Mouse (Mus musculus): ENCODE measurements at regions not wholly inside any gene's neighbourhood (a gene's known extent, or its start where the extent isn't known, plus 50 kb on each side); places are given as distances from the start of the nearest gene placed in this dataset.

DNA sequence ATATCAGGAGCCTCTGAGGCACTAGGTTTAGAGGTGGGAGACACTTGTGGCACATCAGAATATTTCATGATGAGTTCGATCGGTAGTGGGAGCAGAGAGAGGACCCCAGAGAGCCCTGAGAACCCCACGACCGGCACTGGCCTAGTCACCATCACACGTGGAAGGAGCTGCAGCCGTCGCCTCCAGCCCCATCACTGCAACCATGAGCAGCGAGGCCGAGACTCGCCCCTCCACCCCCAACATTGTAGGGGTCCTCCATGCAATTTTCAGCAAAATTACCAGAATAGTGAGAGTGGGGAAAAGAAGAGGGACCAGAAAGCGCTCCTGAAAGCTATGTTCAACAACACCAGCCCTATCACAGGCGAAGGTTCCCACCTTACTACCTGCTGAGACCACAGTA lies 297.0 kb downstream of the Edem1 start:
- no peaks in the 10 kb centered on the region for H3K4me1 ChIP-seq (replicated peaks; ENCODE audit: low read depth, low read length)
- H3K27me3 ChIP-seq (ENCODE audit: insufficient read depth, low read length) = no peaks in the 10 kb centered on the region

DNA sequence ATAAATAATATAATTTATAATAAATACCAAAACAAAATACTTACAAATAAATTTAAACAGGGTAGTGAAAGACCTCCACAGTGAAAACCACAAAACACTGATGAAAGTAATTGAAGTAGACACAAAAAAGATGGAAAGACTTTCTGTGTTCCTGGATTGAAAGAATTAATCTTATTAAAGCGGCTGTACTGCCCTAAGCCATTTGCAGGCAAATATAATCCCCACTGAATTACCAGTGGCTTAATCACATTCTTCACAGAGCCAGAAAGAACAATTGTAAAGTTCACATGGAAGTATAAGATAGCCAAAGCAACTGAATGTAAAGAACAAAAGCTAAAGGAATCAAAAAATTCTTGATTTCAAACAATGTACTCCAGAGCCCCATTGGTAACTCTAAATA lies 298.8 kb downstream of the Edem1 start:
- H3K4me1 ChIP-seq (replicated peaks; ENCODE audit: low read depth, low read length) = no peaks in the 10 kb centered on the region
- no peak overlapping the region for H3K4me3 ChIP-seq (replicated peaks; ENCODE audit: low read length)
- H3K36me3 ChIP-seq (ENCODE audit: insufficient read depth, low read length) = no peaks in the 10 kb centered on the region
- TF ChIP-seq CTCF (conservative IDR thresholded peaks at IDR 0.05; ENCODE audit: low read length) (no peak), NANOG (IDR thresholded peaks at IDR 0.05; ENCODE audit: borderline replicate concordance, low read length) (no peak), POU5F1 (IDR thresholded peaks at IDR 0.05; ENCODE audit: borderline replicate concordance, low read length) (no peak)
- peaks cover 10% of the 10 kb centered on the region; the same call in 1 of the 2 replicates for H3K9me3 ChIP-seq (ENCODE audit: low read length)
- H3K27me3 ChIP-seq (ENCODE audit: insufficient read depth, low read length) = no peaks in the 10 kb centered on the region

More for the DNA sequence above, 297.0 kb downstream of the Edem1 start:
- no peaks in the 10 kb centered on the region for H3K36me3 ChIP-seq (ENCODE audit: insufficient read depth, low read length)
- no peak overlapping the region for H3K4me3 ChIP-seq (replicated peaks; ENCODE audit: low read length)
- no peak for TF ChIP-seq NANOG (IDR thresholded peaks at IDR 0.05; ENCODE audit: borderline replicate concordance, low read length)
- no peak for TF ChIP-seq CTCF (conservative IDR thresholded peaks at IDR 0.05; ENCODE audit: low read length)
- TF ChIP-seq POU5F1 (IDR thresholded peaks at IDR 0.05; ENCODE audit: borderline replicate concordance, low read length) = no peak
- peaks cover 10% of the 10 kb centered on the region; the same call in 1 of the 2 replicates for H3K9me3 ChIP-seq (ENCODE audit: low read length)

DNA sequence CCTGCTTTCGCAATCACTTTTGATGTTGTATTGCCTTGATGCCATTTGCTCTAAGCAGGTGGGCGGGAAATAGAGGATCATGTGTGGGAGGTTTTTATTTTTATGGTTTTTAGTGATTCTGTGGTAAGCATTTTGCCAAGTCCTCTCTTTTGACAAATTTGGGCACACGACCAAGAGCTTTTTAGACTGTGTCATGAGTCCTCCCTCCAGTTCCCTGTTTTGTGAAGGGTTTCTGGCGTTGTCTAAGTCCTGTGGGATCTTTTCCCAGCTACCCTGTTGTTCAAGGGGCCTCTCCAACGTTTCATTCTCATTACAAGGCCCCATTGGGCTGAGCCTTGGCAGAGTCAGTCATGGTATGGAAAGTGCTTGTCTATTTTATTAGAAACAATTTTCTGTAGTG lies 317.7 kb downstream of the Edem1 start:
- no peaks in the 10 kb centered on the region for H3K4me1 ChIP-seq (replicated peaks; ENCODE audit: low read depth, low read length)
- no peaks in the 10 kb centered on the region for H3K36me3 ChIP-seq (ENCODE audit: insufficient read depth, low read length)
- TF ChIP-seq NANOG (IDR thresholded peaks at IDR 0.05; ENCODE audit: borderline replicate concordance, low read length) (no peak), CTCF (conservative IDR thresholded peaks at IDR 0.05; ENCODE audit: low read length) (no peak)
- H3K4me3 ChIP-seq (replicated peaks; ENCODE audit: low read length) = no peak overlapping the region
- H3K9me3 ChIP-seq (ENCODE audit: low read length) = no peaks in the 10 kb centered on the region
- peaks cover 6% of the 10 kb centered on the region; the same call in 1 of the 2 replicates for H3K27me3 ChIP-seq (ENCODE audit: insufficient read depth, low read length)

DNA sequence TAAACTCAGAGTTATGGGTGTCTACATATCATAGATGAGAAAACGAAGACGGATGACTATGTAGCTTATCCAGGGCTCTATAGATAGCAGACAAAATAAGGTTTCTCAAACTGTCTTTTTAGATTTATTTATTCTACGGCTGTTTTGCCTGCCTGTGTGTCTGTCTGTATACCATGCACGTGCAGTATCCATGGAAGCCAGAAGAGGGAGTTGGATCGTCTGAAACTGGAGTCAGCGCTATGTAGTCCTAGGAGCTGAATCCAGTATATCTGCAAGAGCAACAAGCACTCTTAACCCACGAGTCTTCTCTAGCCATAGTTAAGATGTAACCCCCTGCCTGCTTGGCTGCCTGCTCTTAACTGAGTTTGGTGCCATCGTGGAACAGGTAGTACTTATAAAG lies 320.6 kb downstream of the Edem1 start:
- Histone ChIP-seq H3K27me3 (ENCODE audit: insufficient read depth, low read length) (peaks cover 6% of the 10 kb centered on the region; the same call in 1 of the 2 replicates), H3K4me1 (replicated peaks; ENCODE audit: low read depth, low read length) (no peaks in the 10 kb centered on the region), H3K9me3 (ENCODE audit: low read length) (no peaks in the 10 kb centered on the region), H3K36me3 (ENCODE audit: insufficient read depth, low read length) (no peaks in the 10 kb centered on the region), H3K4me3 (replicated peaks; ENCODE audit: low read length) (no peak overlapping the region)
- TF ChIP-seq CTCF (conservative IDR thresholded peaks at IDR 0.05; ENCODE audit: low read length) = peak; percentile 50
- no peak for TF ChIP-seq POU5F1 (IDR thresholded peaks at IDR 0.05; ENCODE audit: borderline replicate concordance, low read length)

DNA sequence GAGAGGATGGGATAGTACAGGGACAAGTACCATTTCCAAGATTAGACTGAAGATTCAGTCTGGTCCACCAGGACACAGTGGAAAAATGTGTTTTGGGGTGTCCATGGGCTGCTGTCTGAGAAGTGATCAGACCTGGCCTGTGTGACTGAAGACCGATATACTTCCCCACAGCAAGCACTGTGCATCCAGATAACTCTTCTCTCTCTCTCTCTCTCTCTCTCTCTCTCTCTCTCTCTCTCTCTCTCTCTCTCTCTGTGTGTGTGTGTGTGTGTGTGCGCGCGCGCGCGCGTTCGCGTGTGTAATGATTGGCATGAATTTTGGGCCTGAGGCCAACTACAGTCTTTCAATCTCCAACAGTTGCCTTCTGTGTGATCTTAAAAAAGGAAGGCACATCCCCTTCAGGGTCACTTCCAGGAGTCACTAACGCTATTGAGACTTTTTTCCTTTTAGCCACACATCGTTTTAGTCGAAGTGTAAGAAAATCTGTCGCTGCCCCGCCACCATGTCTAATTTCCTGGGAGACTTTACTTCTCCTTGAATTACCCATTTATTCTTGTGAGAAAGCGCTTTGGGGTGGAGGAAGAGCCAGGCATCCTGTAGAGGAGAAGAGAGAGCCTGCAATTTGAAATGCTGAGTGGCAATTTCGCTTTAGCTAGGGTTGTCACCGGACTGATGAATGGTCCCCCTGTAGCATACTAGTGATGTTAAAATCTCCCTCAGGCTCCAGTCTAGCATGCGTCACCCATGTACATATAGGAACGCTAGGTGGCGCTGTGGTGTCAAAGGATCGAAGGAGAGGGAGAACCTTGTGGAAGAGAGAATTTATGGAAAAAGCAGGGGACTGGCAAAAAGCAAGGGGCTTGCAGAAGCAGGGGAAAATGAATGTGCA lies 321.8 kb downstream of the Edem1 start:
- Histone ChIP-seq H3K27me3 (ENCODE audit: insufficient read depth, low read length) (peaks cover 6% of the 10 kb centered on the region; the same call in 1 of the 2 replicates), H3K4me3 (replicated peaks; ENCODE audit: low read length) (no peak overlapping the region), H3K9me3 (ENCODE audit: low read length) (no peaks in the 10 kb centered on the region), H3K4me1 (replicated peaks; ENCODE audit: low read depth, low read length) (no peaks in the 10 kb centered on the region), H3K36me3 (ENCODE audit: insufficient read depth, low read length) (no peaks in the 10 kb centered on the region)
- TF ChIP-seq CTCF (conservative IDR thresholded peaks at IDR 0.05; ENCODE audit: low read length) = peak; percentile 76
- TF ChIP-seq POU5F1 (IDR thresholded peaks at IDR 0.05; ENCODE audit: borderline replicate concordance, low read length) = no peak
- TF ChIP-seq NANOG (IDR thresholded peaks at IDR 0.05; ENCODE audit: borderline replicate concordance, low read length) = no peak

- Histone ChIP-seq H3K4me1 (replicated peaks; ENCODE audit: low read depth, low read length) (no peaks in the 10 kb centered on the region), H3K27me3 (ENCODE audit: insufficient read depth, low read length) (peaks cover 6% of the 10 kb centered on the region; the same call in 1 of the 2 replicates), H3K4me3 (replicated peaks; ENCODE audit: low read length) (no peak overlapping the region), H3K36me3 (ENCODE audit: insufficient read depth, low read length) (no peaks in the 10 kb centered on the region), H3K9me3 (ENCODE audit: low read length) (no peaks in the 10 kb centered on the region)
- TF ChIP-seq CTCF (conservative IDR thresholded peaks at IDR 0.05; ENCODE audit: low read length) = no peak
- no peak for TF ChIP-seq NANOG (IDR thresholded peaks at IDR 0.05; ENCODE audit: borderline replicate concordance, low read length)
- no peak for TF ChIP-seq POU5F1 (IDR thresholded peaks at IDR 0.05; ENCODE audit: borderline replicate concordance, low read length)
These were observed 322.4 kb downstream of the Edem1 start for GRCm38 (mm10) chr6:109150912-109151256.

DNA sequence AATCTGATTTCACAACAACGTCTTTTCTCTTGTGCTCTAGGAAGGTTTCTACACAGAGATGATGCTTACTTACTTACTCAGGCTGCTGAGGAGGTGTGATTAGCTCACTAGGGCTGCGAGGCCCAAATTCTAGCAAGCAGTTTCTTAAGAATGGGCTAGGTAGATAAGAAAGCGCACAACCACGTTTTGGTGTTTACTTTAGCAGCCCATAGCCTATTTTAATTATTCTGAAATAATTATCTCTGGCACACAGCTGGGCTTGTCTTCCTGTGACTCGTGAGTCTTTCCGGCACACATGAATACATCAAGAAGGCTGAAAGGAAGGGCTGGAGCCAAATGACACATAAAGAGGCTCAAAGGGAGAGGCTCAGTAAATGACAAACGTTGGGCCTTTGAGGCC lies 325.2 kb downstream of the Edem1 start:
- Histone ChIP-seq H3K4me3 (replicated peaks; ENCODE audit: low read length) (no peak overlapping the region), H3K27me3 (ENCODE audit: insufficient read depth, low read length) (peaks cover 6% of the 10 kb centered on the region; the same call in 1 of the 2 replicates), H3K36me3 (ENCODE audit: insufficient read depth, low read length) (no peaks in the 10 kb centered on the region), H3K9me3 (ENCODE audit: low read length) (no peaks in the 10 kb centered on the region), H3K4me1 (replicated peaks; ENCODE audit: low read depth, low read length) (no peaks in the 10 kb centered on the region)
- TF ChIP-seq NANOG (IDR thresholded peaks at IDR 0.05; ENCODE audit: borderline replicate concordance, low read length) = no peak
- no peak for TF ChIP-seq CTCF (conservative IDR thresholded peaks at IDR 0.05; ENCODE audit: low read length)
- no peak for TF ChIP-seq POU5F1 (IDR thresholded peaks at IDR 0.05; ENCODE audit: borderline replicate concordance, low read length)

- no peaks in the 10 kb centered on the region for H3K9me3 ChIP-seq (ENCODE audit: low read length)
- H3K4me1 ChIP-seq (replicated peaks; ENCODE audit: low read depth, low read length) = no peaks in the 10 kb centered on the region
- H3K27me3 ChIP-seq (ENCODE audit: insufficient read depth, low read length) = no peaks in the 10 kb centered on the region
- no peaks in the 10 kb centered on the region for H3K36me3 ChIP-seq (ENCODE audit: insufficient read depth, low read length)
- no peak overlapping the region for H3K4me3 ChIP-seq (replicated peaks; ENCODE audit: low read length)
- TF ChIP-seq CTCF (conservative IDR thresholded peaks at IDR 0.05; ENCODE audit: low read length) (no peak), NANOG (IDR thresholded peaks at IDR 0.05; ENCODE audit: borderline replicate concordance, low read length) (no peak)
These were observed 331.1 kb downstream of the Edem1 start for GRCm38 (mm10) chr6:109159561-109159960.

DNA sequence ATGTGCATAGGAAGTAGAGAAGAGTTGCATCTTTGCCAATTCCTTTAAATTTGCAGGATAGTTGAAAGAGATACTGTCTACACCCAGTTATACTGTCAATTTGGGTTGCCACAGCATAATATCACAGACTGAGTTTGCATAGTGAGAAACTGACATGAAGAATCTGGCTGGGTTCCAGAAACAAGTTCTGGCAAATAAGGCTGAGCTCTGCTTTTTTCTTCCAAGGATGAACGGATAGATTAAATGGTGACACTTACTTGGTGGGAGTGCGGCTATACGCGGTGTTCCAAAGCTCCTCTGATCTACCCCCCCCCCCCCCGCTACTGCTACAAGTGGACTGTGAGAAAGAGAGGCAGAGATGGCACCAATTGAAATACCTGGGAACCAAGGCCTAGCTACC lies 339.0 kb downstream of the Edem1 start:
- H3K4me1 ChIP-seq (replicated peaks; ENCODE audit: low read depth, low read length) = no peaks in the 10 kb centered on the region
- no peaks in the 10 kb centered on the region for H3K27me3 ChIP-seq (ENCODE audit: insufficient read depth, low read length)
- no peaks in the 10 kb centered on the region for H3K9me3 ChIP-seq (ENCODE audit: low read length)
- no peak overlapping the region for H3K4me3 ChIP-seq (replicated peaks; ENCODE audit: low read length)
- TF ChIP-seq CTCF (conservative IDR thresholded peaks at IDR 0.05; ENCODE audit: low read length) = no peak
- no peak for TF ChIP-seq NANOG (IDR thresholded peaks at IDR 0.05; ENCODE audit: borderline replicate concordance, low read length)
- no peak for TF ChIP-seq POU5F1 (IDR thresholded peaks at IDR 0.05; ENCODE audit: borderline replicate concordance, low read length)
- H3K36me3 ChIP-seq (ENCODE audit: insufficient read depth, low read length) = no peaks in the 10 kb centered on the region
